ENCODE assay signal across 8 mouse cellular contexts in the genomic region with DNA sequence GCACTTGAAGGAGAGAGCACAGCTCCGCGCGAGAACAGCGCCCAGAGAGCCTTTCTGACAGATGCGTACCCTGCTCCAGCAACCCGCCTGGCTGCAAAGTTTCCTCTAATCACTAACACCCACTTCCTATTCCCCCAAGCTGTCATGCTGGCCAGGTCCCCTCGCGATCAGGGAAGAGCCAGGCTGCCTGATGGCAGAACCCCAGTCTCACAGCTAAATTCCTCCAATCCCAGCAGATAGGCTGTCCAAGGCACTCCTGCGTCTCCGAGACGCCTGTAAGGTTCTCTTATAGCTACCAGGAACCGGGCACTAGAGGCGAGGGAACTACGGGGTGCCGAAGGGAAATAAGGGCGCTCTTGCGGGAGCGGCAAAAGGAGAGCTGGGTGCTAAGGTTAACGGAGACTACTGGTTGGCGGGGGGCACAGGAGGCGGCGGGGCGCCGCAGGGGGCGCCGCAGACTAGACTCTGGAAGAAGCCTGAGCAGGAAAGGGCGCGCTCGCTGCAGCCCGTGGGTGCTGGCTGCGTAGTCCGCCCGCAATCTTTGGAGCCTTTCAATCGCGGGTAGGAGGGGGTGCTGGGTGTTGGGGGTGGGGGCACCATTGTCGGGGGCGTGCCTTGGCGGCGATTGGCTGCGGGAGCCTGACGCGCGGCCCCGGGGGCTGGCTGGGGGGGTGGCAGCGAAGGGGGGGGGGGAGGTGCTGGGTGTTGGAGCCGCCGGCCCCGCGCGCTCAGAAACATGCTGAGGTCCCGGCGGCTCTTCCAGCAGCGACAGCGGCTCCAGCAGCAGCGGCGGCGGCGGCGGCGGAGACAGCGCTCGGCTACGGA. TPM values are rescaled to one million over a fixed set of nuclear protein-coding genes. Genes with fewer than 3 reads are reported as not detected.
DNase-seq lines count a peak whose midpoint lies in the region; ATAC-seq and TF ChIP-seq lines count a peak whose summit lies in the region.

Gene Adrb1, plus strand, starts transcription at position 813 of the 825 bp plus-strand sequence.

- H3K9me3 ChIP-seq in E14TG2a.4 (ENCODE audit: low read length), result no peaks in the 10 kb centered on the region
- no peaks in the 10 kb centered on the region for H3K9me3 ChIP-seq in forebrain, embryonic 14.5 days (replicated peaks; ENCODE audit: control insufficient read depth, low read length)
- H3K9me3 ChIP-seq in lung, embryonic 14.5 days (ENCODE audit: low read depth, low read length), result no peaks in the 10 kb centered on the region
- H3K9me3 ChIP-seq in neural tube, embryonic 15.5 days (replicated peaks), result no peaks in the 10 kb centered on the region

- WGBS in forebrain, embryonic 14.5 days, result 2% methylated on average over 33 of the region's 63 CpGs
- WGBS in lung, embryonic 14.5 days, result under 1% methylated on average over 62 of the region's 63 CpGs
- under 1% methylated on average over 45 of the region's 63 CpGs for WGBS in neural tube, embryonic 15.5 days

- TF ChIP-seq CTCF in E14TG2a.4 (conservative IDR thresholded peaks at IDR 0.05; ENCODE audit: low read length), result no peak
- peak; percentile 26; the same call in 1 of the 2 replicates for TF ChIP-seq CTCF in lung, embryonic 14.5 days (IDR thresholded peaks at IDR 0.05; ENCODE audit: low read depth)

- H3K36me3 ChIP-seq in E14TG2a.4 (ENCODE audit: insufficient read depth, low read length), result no peaks in the 10 kb centered on the region
- no peaks in the 10 kb centered on the region for H3K36me3 ChIP-seq in forebrain, embryonic 14.5 days (ENCODE audit: control insufficient read depth, insufficient read depth, low read length)
- no peaks in the 10 kb centered on the region for H3K36me3 ChIP-seq in lung, embryonic 14.5 days (ENCODE audit: insufficient read depth)
- no peaks in the 10 kb centered on the region for H3K36me3 ChIP-seq in neural tube, embryonic 15.5 days

- peak within 1 kb of the TSS; percentile 64 for H3K9ac ChIP-seq in forebrain, embryonic 14.5 days (ENCODE audit: low read length)
- H3K9ac ChIP-seq in lung, embryonic 14.5 days, result peak within 1 kb of the TSS; percentile 54
- peak within 1 kb of the TSS; percentile 55 for H3K9ac ChIP-seq in neural tube, embryonic 15.5 days (replicated peaks)

- peak within 1 kb of the TSS; percentile 94 for H3K4me2 ChIP-seq in forebrain, embryonic 14.5 days (ENCODE audit: low read length)
- H3K4me2 ChIP-seq in lung, embryonic 14.5 days, result peak within 1 kb of the TSS; percentile 94
- peak within 1 kb of the TSS; percentile 96 for H3K4me2 ChIP-seq in neural tube, embryonic 15.5 days

- peaks cover 24% of the 10 kb centered on the region for H3K4me1 ChIP-seq in E14TG2a.4 (replicated peaks; ENCODE audit: low read depth, low read length)
- peaks cover 15% of the 10 kb centered on the region for H3K4me1 ChIP-seq in forebrain, embryonic 14.5 days (ENCODE audit: control insufficient read depth, insufficient read depth, low read length)
- peaks cover 17% of the 10 kb centered on the region; the same call in 1 of the 2 replicates for H3K4me1 ChIP-seq in lung, embryonic 14.5 days (ENCODE audit: insufficient read depth)
- H3K4me1 ChIP-seq in neural tube, embryonic 15.5 days, result peaks cover 40% of the 10 kb centered on the region

- DNase-seq in adrenal gland, postnatal 25 days, result peak; percentile 71
- DNase-seq in forebrain, embryonic 14.5 days (ENCODE audit: low spot score), result peak; percentile 71
- peak; percentile 54 for DNase-seq in heart, postnatal 25 days (ENCODE audit: low spot score)
- DNase-seq in layer of hippocampus, adult 9-11 months, result peak; percentile 83
- DNase-seq in lung, embryonic 14.5 days, result peak; percentile 69
- peak; percentile 53 for DNase-seq in urinary bladder, postnatal 14 days (ENCODE audit: low spot score)

- peaks cover 86% of the 10 kb centered on the region for H3K27me3 ChIP-seq in E14TG2a.4 (ENCODE audit: insufficient read depth, low read length)
- peaks cover 56% of the 10 kb centered on the region for H3K27me3 ChIP-seq in forebrain, embryonic 14.5 days (replicated peaks; ENCODE audit: control insufficient read depth, insufficient read depth, low read length)
- H3K27me3 ChIP-seq in lung, embryonic 14.5 days (ENCODE audit: insufficient read depth, low read length), result peaks cover 61% of the 10 kb centered on the region
- peaks cover 66% of the 10 kb centered on the region for H3K27me3 ChIP-seq in neural tube, embryonic 15.5 days (replicated peaks)

- ATAC-seq in forebrain, embryonic 14.5 days, result peak; percentile 76
- peak; percentile 51; the same call in 1 of the 2 replicates for ATAC-seq in lung, embryonic 14.5 days (ENCODE audit: insufficient read depth)
- ATAC-seq in neural tube, embryonic 15.5 days (ENCODE audit: low FRiP score), result peak; percentile 83

- peak within 1 kb of the TSS; percentile 76 for H3K4me3 ChIP-seq in E14TG2a.4 (replicated peaks; ENCODE audit: low read length)
- H3K4me3 ChIP-seq in forebrain, embryonic 14.5 days (ENCODE audit: low read depth, low read length), result peak within 1 kb of the TSS; percentile 52
- H3K4me3 ChIP-seq in lung, embryonic 14.5 days (ENCODE audit: low read depth, low read length), result peak within 1 kb of the TSS; percentile 59
- peak within 1 kb of the TSS; percentile 55 for H3K4me3 ChIP-seq in neural tube, embryonic 15.5 days (replicated peaks)

- intact Hi-C loops in heart, postnatal 25 days (cut with DNase I), result loop anchor here (5.0 kb wide), 2 partner anchors 119 to 154 kb away; no protein-coding TSS in a partner anchor

- H3K27ac ChIP-seq in forebrain, embryonic 14.5 days (ENCODE audit: low read depth, low read length), result peak within 1 kb of the TSS; percentile 41; the same call in 1 of the 2 replicates
- no peak within 1 kb of the TSS for H3K27ac ChIP-seq in lung, embryonic 14.5 days (ENCODE audit: low read depth)
- peak within 1 kb of the TSS; percentile 63 for H3K27ac ChIP-seq in neural tube, embryonic 15.5 days (replicated peaks)

RNA-seq across cellular contexts. Expression of gene Adrb1, which starts in this region (rescaled TPM):
- total RNA-seq in adrenal gland, postnatal 25 days (2021), result 2.6 and 4.2 TPM in 2 replicates
- 1.1 and 1.7 TPM in 2 replicates for polyA plus RNA-seq in forebrain, embryonic 14.5 days (2014; fragmentation: Nextera tagmentation; extraction: Ambion mirVana)
- 10 to 100 TPM; 24.3 to 30.9 TPM for total RNA-seq in heart, postnatal 25 days (2021)
- 1.2 and 1.6 TPM in 2 replicates for polyA plus RNA-seq in lung, embryonic 14.5 days (2014; fragmentation: Nextera tagmentation; extraction: Ambion mirVana)
- polyA plus RNA-seq in neural tube, embryonic 15.5 days (2015; fragmentation: Nextera tagmentation; extraction: Ambion mirVana), result 1.0 and 1.1 TPM in 2 replicates
